Mouse (Mus musculus) MEL (cell line): ENCODE measurements around the gene Efna2. TPM values are rescaled to one million over a fixed set of nuclear protein-coding genes. Genes with fewer than 3 reads are reported as not detected.
A peak's percentile ranks its signal among the peaks of the same experiment; 100 is the strongest.

ENCODE experiments used
- DNase-seq: peaks from one replicate; pipeline ENCODE4 v3.0.0; 2011; ENCODE audit warnings: low read depth, low spot score
- H3K27ac ChIP-seq: 2 replicates; pipeline ENCODE4 v1.5.1; 2012; ENCODE audit warnings: low read depth, mild to moderate bottlenecking, control low read depth, low read length, moderate library complexity; ENCODE audit not compliant: control insufficient read depth
- H3K27me3 ChIP-seq, 2 experiments: fragments of 150-350 bp in 1 of 2; sonication (generic) in 1 of 2; 2 replicates each; pipeline ENCODE4 v1.6.1; 2012; ENCODE audit warnings: low read length in 2 of 2, mild to moderate bottlenecking in 2 of 2, improper control_type of control experiment in 1 of 2, moderate library complexity in 1 of 2; ENCODE audit not compliant: insufficient read depth in 2 of 2, control insufficient read depth in 1 of 2
- H3K36me3 ChIP-seq, 2 experiments: 2 replicates each; pipeline ENCODE4 v1.6.1; 2012 to 2014; ENCODE audit warnings: low read length in 2 of 2, improper control_type of control experiment in 1 of 2, inconsistent platforms in 1 of 2, mild to moderate bottlenecking in 1 of 2; ENCODE audit not compliant: insufficient read depth in 2 of 2, control insufficient read depth in 1 of 2
- H3K4me1 ChIP-seq, 2 experiments: fragments of 150-350 bp in 1 of 2; sonication (generic) in 1 of 2; 2 replicates each; pipeline ENCODE4 v1.6.1; 2012; ENCODE audit warnings: low read length in 2 of 2, improper control_type of control experiment in 1 of 2, mild to moderate bottlenecking in 1 of 2; ENCODE audit not compliant: insufficient read depth in 2 of 2, control insufficient read depth in 1 of 2
- H3K4me3 ChIP-seq, 2 experiments: fragments of 150-350 bp in 1 of 2; sonication (generic) in 1 of 2; 2 replicates each; pipeline ENCODE4 v1.5.1; 2012; ENCODE audit warnings: low read depth in 2 of 2, low read length in 2 of 2, mild to moderate bottlenecking in 2 of 2, moderate library complexity in 2 of 2, control low read depth in 1 of 2, improper control_type of control experiment in 1 of 2; ENCODE audit not compliant: control insufficient read depth in 1 of 2, insufficient read depth in 1 of 2
- H3K79me2 ChIP-seq: 2 replicates; pipeline ENCODE4 v1.6.1; 2012; ENCODE audit warnings: mild to moderate bottlenecking, low read length, moderate library complexity; ENCODE audit not compliant: control insufficient read depth, poor library complexity, insufficient read depth
- H3K9ac ChIP-seq: 2 replicates; pipeline ENCODE4 v1.6.1; 2012; ENCODE audit warnings: low read depth, mild to moderate bottlenecking, control low read depth, low read length, moderate library complexity; ENCODE audit not compliant: control insufficient read depth, poor library complexity, severe bottlenecking
- H3K9me3 ChIP-seq: fragments of 150-350 bp; sonication (generic); replicated peaks from 2 replicates; pipeline ENCODE4 v1.6.1; 2012; ENCODE audit warnings: mild to moderate bottlenecking, low read length, improper control_type of control experiment, moderate library complexity; ENCODE audit not compliant: insufficient read depth
- CHD1 ChIP-seq: IDR thresholded peaks from 2 replicates; pipeline ENCODE4 v1.6.1; 2012; ENCODE audit warnings: low read depth, mild to moderate bottlenecking, inconsistent platforms, low read length, improper control_type of control experiment
- CHD2 ChIP-seq: IDR thresholded peaks from 2 replicates; pipeline ENCODE4 v1.6.1; 2011; ENCODE audit warnings: low read length, improper control_type of control experiment
- CTCF ChIP-seq, 3 experiments: IDR thresholded peaks in 2 of 3; conservative IDR thresholded peaks in 1 of 3; 2 replicates each; pipeline ENCODE4 v1.5.1; 2011 to 2012; ENCODE audit warnings: low read length in 3 of 3, low read depth in 2 of 3, mild to moderate bottlenecking in 2 of 3, improper control_type of control experiment in 1 of 3, inconsistent platforms in 1 of 3, mixed read lengths in 1 of 3, moderate library complexity in 1 of 3; ENCODE audit not compliant: control insufficient read depth in 1 of 3, insufficient read depth in 1 of 3, poor library complexity in 1 of 3, severe bottlenecking in 1 of 3
- ELF1 ChIP-seq: IDR thresholded peaks from 2 replicates; pipeline ENCODE4 v1.6.1; 2014; ENCODE audit warnings: low read depth, mild to moderate bottlenecking, inconsistent platforms, low read length, improper control_type of control experiment, moderate library complexity
- EP300 ChIP-seq, 2 experiments: IDR thresholded peaks; 2 replicates each; pipeline ENCODE4 v1.6.1; 2011; ENCODE audit warnings: improper control_type of control experiment in 2 of 2, low read length in 2 of 2, low read depth in 1 of 2, mild to moderate bottlenecking in 1 of 2
- ETS1 ChIP-seq: IDR thresholded peaks from 2 replicates; pipeline ENCODE4 v1.6.1; 2012; ENCODE audit warnings: low read depth, mild to moderate bottlenecking, inconsistent platforms, low read length, improper control_type of control experiment, moderate library complexity
- GABPA ChIP-seq: IDR thresholded peaks from 2 replicates; pipeline ENCODE4 v1.6.1; 2012; ENCODE audit warnings: low read depth, mild to moderate bottlenecking, inconsistent platforms, low read length, improper control_type of control experiment, moderate library complexity
- JUND ChIP-seq: IDR thresholded peaks from 2 replicates; pipeline ENCODE4 v1.6.1; 2011; ENCODE audit warnings: low read depth, mild to moderate bottlenecking, improper control_type of control experiment, low read length
- KAT2A ChIP-seq: conservative IDR thresholded peaks from 2 replicates; pipeline ENCODE4 v1.6.1; 2012; ENCODE audit warnings: low read depth, low read length, improper control_type of control experiment, inconsistent platforms
- MAFK ChIP-seq: IDR thresholded peaks from 2 replicates; pipeline ENCODE4 v1.6.1; 2011; ENCODE audit warnings: low read depth, mild to moderate bottlenecking, low read length, improper control_type of control experiment, borderline replicate concordance
- MAZ ChIP-seq: IDR thresholded peaks from 2 replicates; pipeline ENCODE4 v1.6.1; 2012; ENCODE audit warnings: low read depth, mild to moderate bottlenecking, inconsistent platforms, low read length, improper control_type of control experiment
- MEF2A ChIP-seq: IDR thresholded peaks from 2 replicates; pipeline ENCODE4 v1.6.1; 2014; ENCODE audit warnings: low read depth, mild to moderate bottlenecking, inconsistent platforms, low read length, improper control_type of control experiment; ENCODE audit not compliant: poor library complexity, insufficient replicate concordance, severe bottlenecking; ENCODE audit errors: extremely low read depth
- MYB ChIP-seq: IDR thresholded peaks from 2 replicates; pipeline ENCODE4 v1.6.1; 2011; ENCODE audit warnings: mild to moderate bottlenecking, low read depth, low read length, improper control_type of control experiment
- NELFE ChIP-seq: IDR thresholded peaks from 2 replicates; pipeline ENCODE4 v1.6.1; 2011; ENCODE audit warnings: low read depth, low read length, improper control_type of control experiment
- NRF1 ChIP-seq: IDR thresholded peaks from 2 replicates; pipeline ENCODE4 v1.6.1; 2014; ENCODE audit warnings: low read depth, mild to moderate bottlenecking, inconsistent platforms, low read length, improper control_type of control experiment, moderate library complexity; ENCODE audit not compliant: poor library complexity, insufficient read depth, severe bottlenecking
- POLR2A ChIP-seq, 2 experiments: IDR thresholded peaks; 2 replicates each; pipeline ENCODE4 v1.6.1; 2011 to 2012; ENCODE audit warnings: low read length in 2 of 2, mild to moderate bottlenecking in 2 of 2, control low read depth in 1 of 2, improper control_type of control experiment in 1 of 2, low read depth in 1 of 2, moderate library complexity in 1 of 2; ENCODE audit not compliant: control insufficient read depth in 1 of 2, insufficient read depth in 1 of 2, poor library complexity in 1 of 2
- POLR2AphosphoS5 ChIP-seq: IDR thresholded peaks from 2 replicates; pipeline ENCODE4 v1.6.1; 2012; ENCODE audit warnings: low read depth, borderline replicate concordance, mild to moderate bottlenecking, inconsistent platforms, low read length, moderate library complexity, mixed read lengths
- RCOR1 ChIP-seq: IDR thresholded peaks from 2 replicates; pipeline ENCODE4 v1.6.1; 2012; ENCODE audit warnings: low read depth, mild to moderate bottlenecking, inconsistent platforms, low read length, improper control_type of control experiment
- SMC3 ChIP-seq: IDR thresholded peaks from 2 replicates; pipeline ENCODE4 v1.6.1; 2011; ENCODE audit warnings: low read depth, low read length, improper control_type of control experiment
- TAL1 ChIP-seq: IDR thresholded peaks from 2 replicates; pipeline ENCODE4 v1.6.1; 2012; ENCODE audit warnings: mild to moderate bottlenecking, inconsistent platforms, low read length, moderate library complexity, mixed read lengths
- TBP ChIP-seq: IDR thresholded peaks from 2 replicates; pipeline ENCODE4 v1.8.0; 2011; ENCODE audit warnings: low read depth, low read length, improper control_type of control experiment
- TCF12 ChIP-seq: IDR thresholded peaks from 2 replicates; pipeline ENCODE4 v1.6.1; 2014; ENCODE audit warnings: low read depth, mild to moderate bottlenecking, inconsistent platforms, low read length, improper control_type of control experiment, moderate library complexity
- UBTF ChIP-seq: IDR thresholded peaks from 2 replicates; pipeline ENCODE4 v1.6.1; 2012; ENCODE audit warnings: low read depth, mild to moderate bottlenecking, inconsistent platforms, low read length, improper control_type of control experiment, moderate library complexity, borderline replicate concordance; ENCODE audit not compliant: insufficient read depth
- USF1 ChIP-seq: IDR thresholded peaks from 2 replicates; pipeline ENCODE4 v1.6.1; 2014; ENCODE audit warnings: low read depth, mild to moderate bottlenecking, inconsistent platforms, low read length, improper control_type of control experiment, moderate library complexity
- USF2 ChIP-seq, 2 experiments: IDR thresholded peaks; 2 replicates each; pipeline ENCODE4 v1.6.1; 2011 to 2012; ENCODE audit warnings: improper control_type of control experiment in 2 of 2, low read length in 2 of 2, borderline replicate concordance in 1 of 2, inconsistent platforms in 1 of 2, low read depth in 1 of 2, mild to moderate bottlenecking in 1 of 2; ENCODE audit not compliant: insufficient read depth in 1 of 2
- ZC3H11A ChIP-seq: IDR thresholded peaks from 2 replicates; pipeline ENCODE4 v1.6.1; 2012; ENCODE audit warnings: low read depth, mild to moderate bottlenecking, inconsistent platforms, low read length, improper control_type of control experiment
- ZKSCAN1 ChIP-seq: IDR thresholded peaks from 2 replicates; pipeline ENCODE4 v1.6.1; 2012; ENCODE audit warnings: low read depth, mild to moderate bottlenecking, inconsistent platforms, low read length, improper control_type of control experiment, moderate library complexity
- ZMIZ1 ChIP-seq: IDR thresholded peaks from 2 replicates; pipeline ENCODE4 v1.6.1; 2012; ENCODE audit warnings: low read depth, mild to moderate bottlenecking, inconsistent platforms, low read length, improper control_type of control experiment, moderate library complexity
- ZNF384 ChIP-seq: IDR thresholded peaks from 2 replicates; pipeline ENCODE4 v1.6.1; 2012; ENCODE audit warnings: low read depth, mild to moderate bottlenecking, inconsistent platforms, low read length, improper control_type of control experiment
- polyA plus RNA-seq, 2 experiments: library from polyadenylated mRNA; stranded (reverse) in 1 of 2; unstranded in 1 of 2; fragments of >175 nt in 1 of 2; fragments of >200 nt in 1 of 2; gene quantifications; 2 replicates each; pipeline versions ENCODE4 v1.2.1 to v1.2.4; 2012; ENCODE audit warnings: low replicate concordance in 2 of 2, low read depth in 1 of 2; ENCODE audit not compliant: insufficient read length in 2 of 2, insufficient read depth in 1 of 2, missing spikeins in 1 of 2
- total RNA-seq: library from RNA; depleted of rRNA; stranded (reverse); fragments of 300-350 nt; gene quantifications from 2 replicates; pipeline ENCODE4 v1.2.3, GENCODE M21; 2012

The Efna2 gene
- total and polyA plus RNA-seq, 3 experiments, result 0.12 to 2.8 TPM; not detected in 1

- no peak for TF ChIP-seq ZC3H11A
- TF ChIP-seq EP300 (IDR thresholded peaks at IDR 0.05; ENCODE audit: low read depth in 1 of 2, low read length in 2 of 2), result no peak; a peak in 2 of 4 replicates
- no peak for TF ChIP-seq ZKSCAN1
These were observed 30.5 kb upstream of the Efna2 start (continued) for GRCm38 (mm10) chr10:80148610-80149290.

- Histone ChIP-seq H3K79me2 (peaks cover 32% of the 10 kb centered on the region), H3K4me1 (peaks cover 0 to 44% of the 10 kb centered on the region in 2 experiments; a peak in 2 of 4 replicates), H3K4me3 (peak overlapping the region; percentile 84 to 90), H3K9ac (peak overlapping the region; percentile 87), H3K27me3 (no peaks in the 10 kb centered on the region), H3K36me3 (peaks cover 0 to 20% of the 10 kb centered on the region in 2 experiments; a peak in 2 of 4 replicates), H3K27ac (peak overlapping the region; percentile 86), H3K9me3 (no peaks in the 10 kb centered on the region)
- DNase-seq, result peak; percentile 99
- TF ChIP-seq RCOR1, result 0 out of 2 replicates have a peak, but pooled peaks have one; percentile 2
- TF ChIP-seq CHD2, result peak; percentile 31; the same call in 1 of the 2 replicates
- peak; percentile 91 for TF ChIP-seq USF1
- peak; percentile 88 for TF ChIP-seq TBP
- no peak for TF ChIP-seq MAFK
- TF ChIP-seq KAT2A, result no peak; the same call in 1 of the 2 replicates
- TF ChIP-seq NRF1, result no peak
- peak; percentile 98 for TF ChIP-seq ZNF384
- no peak for TF ChIP-seq ZC3H11A
- TF ChIP-seq ZMIZ1, result 0 out of 2 replicates have a peak, but pooled peaks have one; percentile 1
- TF ChIP-seq TCF12, result 0 out of 2 replicates have a peak, but pooled peaks have one; percentile 32
- TF ChIP-seq EP300 (IDR thresholded peaks at IDR 0.05; ENCODE audit: low read depth in 1 of 2, low read length in 2 of 2), result peak in 1 of 2 experiments; percentile 51; a peak in 2 of 4 replicates
- TF ChIP-seq CTCF (IDR thresholded peaks at IDR 0.05 in 2 of 3, conservative IDR thresholded peaks at IDR 0.05 in 1 of 3; ENCODE audit: control insufficient read depth in 1 of 3, insufficient read depth in 1 of 3, low read depth in 2 of 3, low read length in 3 of 3, poor library complexity in 1 of 3, severe bottlenecking in 1 of 3), result no peak
- no peak for TF ChIP-seq SMC3
- TF ChIP-seq ETS1, result peak; percentile 52; the same call in 1 of the 2 replicates
- TF ChIP-seq TAL1, result no peak
- TF ChIP-seq USF2 (IDR thresholded peaks at IDR 0.05; ENCODE audit: borderline replicate concordance in 1 of 2, insufficient read depth in 1 of 2, low read depth in 1 of 2, low read length in 2 of 2), result no peak
- TF ChIP-seq GABPA, result no peak
- TF ChIP-seq JUND, result no peak
- no peak for TF ChIP-seq CHD1
- no peak for TF ChIP-seq MEF2A
- TF ChIP-seq POLR2AphosphoS5, result no peak
- TF ChIP-seq MYB, result no peak
- TF ChIP-seq UBTF, result 0 out of 2 replicates have a peak, but pooled peaks have one; percentile 49
- TF ChIP-seq MAZ, result peak; percentile 94
- TF ChIP-seq POLR2A (IDR thresholded peaks at IDR 0.05; ENCODE audit: control insufficient read depth in 1 of 2, insufficient read depth in 1 of 2, low read depth in 1 of 2, low read length in 2 of 2, poor library complexity in 1 of 2), result peak; percentile 47 to 78; a peak in 2 of 4 replicates
- TF ChIP-seq ELF1, result no peak; the same call in 1 of the 2 replicates
- peak; percentile 80 for TF ChIP-seq NELFE
These were observed 29.7 kb upstream of the Efna2 start for GRCm38 (mm10) chr10:80149291-80150225.
